Mouse (Mus musculus): ENCODE data around the gene Ctse. TPM values are rescaled to one million over a fixed set of nuclear protein-coding genes. Genes with fewer than 3 reads are reported as not detected.

Ctse gene
- total and polyA plus RNA-seq, 2 experiments from 2014 or later, result 0.08 to 0.57 TPM

- Histone ChIP-seq H3K4me2 (ENCODE audit: low read depth) (no peak overlapping the region), H3K27ac (ENCODE audit: low read depth, low read length) (no peak overlapping the region), H3K4me3 (ENCODE audit: low read depth, low read length) (no peak overlapping the region), H3K36me3 (ENCODE audit: insufficient read depth) (no peaks in the 10 kb centered on the region), H3K27me3 (ENCODE audit: insufficient read depth, low read length) (no peaks in the 10 kb centered on the region), H3K9me3 (ENCODE audit: low read length) (no peaks in the 10 kb centered on the region), H3K9ac (no peak overlapping the region), H3K4me1 (ENCODE audit: insufficient read depth) (peaks cover 8% of the 10 kb centered on the region; the same call in 1 of the 2 replicates)
- WGBS, result 75% methylated on average over 3 of the region's 3 CpGs
- no peak for DNase-seq
- ATAC-seq, result no peak
- no peak for TF ChIP-seq CTCF (IDR thresholded peaks at IDR 0.05; ENCODE audit: low read depth)
Measured at GRCm38 (mm10) chr1:131661749-131662148, 23.6 kb downstream of the Ctse start.

- Histone ChIP-seq H3K9ac (no peak overlapping the region), H3K4me1 (ENCODE audit: insufficient read depth) (no peaks in the 10 kb centered on the region), H3K27ac (ENCODE audit: low read depth, low read length) (no peak overlapping the region), H3K4me3 (ENCODE audit: low read depth, low read length) (no peak overlapping the region), H3K36me3 (ENCODE audit: insufficient read depth) (no peaks in the 10 kb centered on the region), H3K27me3 (ENCODE audit: insufficient read depth, low read length) (no peaks in the 10 kb centered on the region), H3K9me3 (ENCODE audit: low read length) (no peaks in the 10 kb centered on the region), H3K4me2 (ENCODE audit: low read depth) (no peak overlapping the region)
- WGBS, result 88% methylated on average over 9 of the region's 9 CpGs
- no peak for DNase-seq
- ATAC-seq, result no peak
- TF ChIP-seq CTCF (IDR thresholded peaks at IDR 0.05; ENCODE audit: low read depth), result no peak
Measured at GRCm38 (mm10) chr1:131663286-131663995, 25.3 kb downstream of the Ctse start.

GRCm38 (mm10) chr1:131664136-131664535, 26.0 kb downstream of the Ctse start:
- no peaks in the 10 kb centered on the region for H3K9me3 ChIP-seq (ENCODE audit: low read length)
- no peak for TF ChIP-seq CTCF (IDR thresholded peaks at IDR 0.05; ENCODE audit: low read depth)
- 88% methylated on average over 5 of the region's 5 CpGs for WGBS
- H3K27ac ChIP-seq (ENCODE audit: low read depth, low read length), result no peak overlapping the region
- ATAC-seq, result no peak
- no peaks in the 10 kb centered on the region for H3K27me3 ChIP-seq (ENCODE audit: insufficient read depth, low read length)
- DNase-seq, result no peak
- H3K36me3 ChIP-seq (ENCODE audit: insufficient read depth), result no peaks in the 10 kb centered on the region
- H3K9ac ChIP-seq, result no peak overlapping the region
- H3K4me2 ChIP-seq (ENCODE audit: low read depth), result no peak overlapping the region
- no peaks in the 10 kb centered on the region for H3K4me1 ChIP-seq (ENCODE audit: insufficient read depth)
- no peak overlapping the region for H3K4me3 ChIP-seq (ENCODE audit: low read depth, low read length)

- Histone ChIP-seq H3K27ac (ENCODE audit: low read depth, low read length) (no peak overlapping the region), H3K9me3 (ENCODE audit: low read length) (no peaks in the 10 kb centered on the region), H3K4me3 (ENCODE audit: low read depth, low read length) (no peak overlapping the region), H3K27me3 (ENCODE audit: insufficient read depth, low read length) (no peaks in the 10 kb centered on the region), H3K9ac (no peak overlapping the region), H3K4me2 (ENCODE audit: low read depth) (no peak overlapping the region), H3K36me3 (ENCODE audit: insufficient read depth) (no peaks in the 10 kb centered on the region), H3K4me1 (ENCODE audit: insufficient read depth) (no peaks in the 10 kb centered on the region)
- no peak for TF ChIP-seq CTCF (IDR thresholded peaks at IDR 0.05; ENCODE audit: low read depth)
- no peak for DNase-seq
- WGBS, result 40% methylated on average over 1 of the region's 1 CpGs
- ATAC-seq, result no peak
Measured at GRCm38 (mm10) chr1:131665886-131666285, 27.8 kb downstream of the Ctse start.

GRCm38 (mm10) chr1:131671113-131671512, 33.0 kb downstream of the Ctse start:
- H3K9ac ChIP-seq, result no peak overlapping the region
- no peaks in the 10 kb centered on the region for H3K4me1 ChIP-seq (ENCODE audit: insufficient read depth)
- 92% methylated on average over 8 of the region's 8 CpGs for WGBS
- no peak overlapping the region for H3K27ac ChIP-seq (ENCODE audit: low read depth, low read length)
- DNase-seq (no peak), ATAC-seq (no peak)
- no peak overlapping the region for H3K4me2 ChIP-seq (ENCODE audit: low read depth)
- H3K4me3 ChIP-seq (ENCODE audit: low read depth, low read length), result no peak overlapping the region
- no peaks in the 10 kb centered on the region for H3K36me3 ChIP-seq (ENCODE audit: insufficient read depth)
- TF ChIP-seq CTCF (IDR thresholded peaks at IDR 0.05; ENCODE audit: low read depth), result no peak
- H3K27me3 ChIP-seq (ENCODE audit: insufficient read depth, low read length), result no peaks in the 10 kb centered on the region
- no peaks in the 10 kb centered on the region for H3K9me3 ChIP-seq (ENCODE audit: low read length)

- Histone ChIP-seq H3K27ac (ENCODE audit: low read depth, low read length) (no peak overlapping the region), H3K9ac (no peak overlapping the region), H3K36me3 (ENCODE audit: insufficient read depth) (no peaks in the 10 kb centered on the region), H3K4me2 (ENCODE audit: low read depth) (no peak overlapping the region), H3K9me3 (ENCODE audit: low read length) (no peaks in the 10 kb centered on the region), H3K4me1 (ENCODE audit: insufficient read depth) (no peaks in the 10 kb centered on the region), H3K27me3 (ENCODE audit: insufficient read depth, low read length) (no peaks in the 10 kb centered on the region), H3K4me3 (ENCODE audit: low read depth, low read length) (no peak overlapping the region)
- no peak for DNase-seq
- no peak for ATAC-seq
- no peak for TF ChIP-seq CTCF (IDR thresholded peaks at IDR 0.05; ENCODE audit: low read depth)
- WGBS, result 87% methylated on average over 7 of the region's 7 CpGs
Measured at GRCm38 (mm10) chr1:131672361-131672760, 34.3 kb downstream of the Ctse start.

GRCm38 (mm10) chr1:131679644-131680043, 41.5 kb downstream of the Ctse start:
- no peak for ATAC-seq
- no peak for TF ChIP-seq CTCF (IDR thresholded peaks at IDR 0.05; ENCODE audit: low read depth)
- no peak for DNase-seq
- 91% methylated on average over 5 of the region's 5 CpGs for WGBS
- Histone ChIP-seq H3K27me3 (ENCODE audit: insufficient read depth, low read length) (no peaks in the 10 kb centered on the region), H3K4me3 (ENCODE audit: low read depth, low read length) (no peak overlapping the region), H3K36me3 (ENCODE audit: insufficient read depth) (no peaks in the 10 kb centered on the region), H3K27ac (ENCODE audit: low read depth, low read length) (no peak overlapping the region), H3K9ac (no peak overlapping the region), H3K9me3 (ENCODE audit: low read length) (no peaks in the 10 kb centered on the region), H3K4me1 (ENCODE audit: insufficient read depth) (no peaks in the 10 kb centered on the region), H3K4me2 (ENCODE audit: low read depth) (no peak overlapping the region)
